Mouse (Mus musculus): Measurements from ENCODE around the gene Olfr1501. TPM values are rescaled to one million over a fixed set of nuclear protein-coding genes. Genes with fewer than 3 reads are reported as not detected.

Olfr1501 gene
- polyA plus RNA-seq, 1 experiment from 2014 or later = not detected

Other genes starting within 250 kb of the Olfr1501 start
- gene Olfr1487, start 233.3 kb downstream of the Olfr1501 start, polyA plus RNA-seq (2016; fragmentation: Nextera tagmentation; extraction: Ambion mirVana) = not detected in 2 replicates
- not detected in 2 replicates for gene Olfr1489, start 219.1 kb downstream of the Olfr1501 start, polyA plus RNA-seq (2016; fragmentation: Nextera tagmentation; extraction: Ambion mirVana)
- gene Olfr1490, start 199.6 kb downstream of the Olfr1501 start, polyA plus RNA-seq (2016; fragmentation: Nextera tagmentation; extraction: Ambion mirVana) = not detected in 2 replicates
- not detected in 2 replicates for gene Olfr1491, start 153.4 kb downstream of the Olfr1501 start, polyA plus RNA-seq (2016; fragmentation: Nextera tagmentation; extraction: Ambion mirVana)
- not detected in 2 replicates for gene Olfr1493-ps1, start 127.4 kb downstream of the Olfr1501 start, polyA plus RNA-seq (2016; fragmentation: Nextera tagmentation; extraction: Ambion mirVana)
- gene Olfr1494, start 111.0 kb downstream of the Olfr1501 start, polyA plus RNA-seq (2016; fragmentation: Nextera tagmentation; extraction: Ambion mirVana) = not detected in 2 replicates
- not detected in 2 replicates for gene Olfr1495, start 86.1 kb downstream of the Olfr1501 start, polyA plus RNA-seq (2016; fragmentation: Nextera tagmentation; extraction: Ambion mirVana)
- not detected in 2 replicates for gene Olfr1496, start 72.8 kb downstream of the Olfr1501 start, polyA plus RNA-seq (2016; fragmentation: Nextera tagmentation; extraction: Ambion mirVana)
- gene Olfr1497, start 52.5 kb downstream of the Olfr1501 start, polyA plus RNA-seq (2016; fragmentation: Nextera tagmentation; extraction: Ambion mirVana) = not detected in 2 replicates
- gene Olfr1499, start 31.2 kb downstream of the Olfr1501 start, polyA plus RNA-seq (2016; fragmentation: Nextera tagmentation; extraction: Ambion mirVana) = not detected in 2 replicates
- gene Olfr1500, start 20.2 kb downstream of the Olfr1501 start, polyA plus RNA-seq (2016; fragmentation: Nextera tagmentation; extraction: Ambion mirVana) = 0.09 TPM in 1 of 2 replicates, not detected in the other
- not detected in 2 replicates for gene Olfr1502, start 11.1 kb upstream of the Olfr1501 start, polyA plus RNA-seq (2016; fragmentation: Nextera tagmentation; extraction: Ambion mirVana)
- not detected in 2 replicates for gene Olfr1504, start 47.2 kb upstream of the Olfr1501 start, polyA plus RNA-seq (2016; fragmentation: Nextera tagmentation; extraction: Ambion mirVana)
- gene Olfr1505, start 62.8 kb upstream of the Olfr1501 start, polyA plus RNA-seq (2016; fragmentation: Nextera tagmentation; extraction: Ambion mirVana) = not detected in 2 replicates

Data from embryonic facial prominence, embryonic 12.5 days (tissue).